Mouse (Mus musculus): ENCODE measurements around the gene Col25a1. TPM values are rescaled to one million over a fixed set of nuclear protein-coding genes. Genes with fewer than 3 reads are reported as not detected.

Col25a1 gene
- polyA plus RNA-seq, 1 experiment from 2014 or later = 4.7 TPM

DNA sequence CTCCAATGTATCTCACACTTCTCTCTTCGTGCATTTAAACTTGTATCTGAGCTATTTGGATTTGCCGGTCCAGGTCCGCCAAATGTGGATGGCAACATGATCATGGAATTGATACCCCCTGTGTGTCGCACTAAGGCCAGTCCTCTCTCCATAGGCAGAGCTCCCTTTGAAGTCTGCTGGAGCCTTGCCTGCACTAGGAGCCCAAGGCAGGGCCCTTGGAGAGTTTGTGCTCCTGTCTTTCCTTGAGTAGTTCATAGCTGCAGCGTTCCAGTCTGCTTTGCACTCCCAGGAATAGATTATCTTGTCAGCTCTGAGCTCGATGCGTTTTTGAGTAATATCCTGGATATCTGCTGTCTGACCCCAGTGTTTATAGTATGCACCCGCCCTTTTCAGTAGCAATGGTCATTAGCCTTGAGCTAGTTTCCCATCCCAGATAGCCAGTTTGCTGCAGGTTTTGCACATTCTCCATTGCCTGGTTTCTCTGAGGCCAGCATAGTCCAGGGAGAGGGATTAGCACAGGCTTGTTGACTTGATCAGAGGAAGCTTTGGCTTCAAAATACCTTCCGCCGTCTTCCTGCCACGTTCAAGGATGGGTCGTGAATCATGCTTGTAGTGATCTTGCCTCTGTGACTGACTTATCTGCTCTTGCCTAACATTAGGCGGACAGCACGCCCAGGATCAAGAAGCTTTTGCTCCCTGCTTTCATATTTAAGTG is 258.1 kb downstream of the Col25a1 start:
- no peak overlapping the region for H3K9ac ChIP-seq (ENCODE audit: low read length)
- no peaks in the 10 kb centered on the region for H3K27me3 ChIP-seq (replicated peaks; ENCODE audit: control insufficient read depth, insufficient read depth, low read length)
- H3K4me3 ChIP-seq (ENCODE audit: low read depth, low read length) = no peak overlapping the region
- 40% methylated on average over 14 of the region's 14 CpGs for WGBS
- H3K27ac ChIP-seq (ENCODE audit: low read depth) = no peak overlapping the region
- H3K4me1 ChIP-seq (replicated peaks; ENCODE audit: control insufficient read depth, insufficient read depth, low read length) = peaks cover 7% of the 10 kb centered on the region
- ATAC-seq (replicated peaks; ENCODE audit: low FRiP score, low TSS enrichment, low read depth) (no peak), DNase-seq (ENCODE audit: low spot score) (no peak)
- H3K36me3 ChIP-seq (ENCODE audit: control insufficient read depth, insufficient read depth, low read length) = no peaks in the 10 kb centered on the region
- no peaks in the 10 kb centered on the region for H3K9me3 ChIP-seq (ENCODE audit: control insufficient read depth, low read length)
- H3K4me2 ChIP-seq (ENCODE audit: low read length) = no peak overlapping the region

DNA sequence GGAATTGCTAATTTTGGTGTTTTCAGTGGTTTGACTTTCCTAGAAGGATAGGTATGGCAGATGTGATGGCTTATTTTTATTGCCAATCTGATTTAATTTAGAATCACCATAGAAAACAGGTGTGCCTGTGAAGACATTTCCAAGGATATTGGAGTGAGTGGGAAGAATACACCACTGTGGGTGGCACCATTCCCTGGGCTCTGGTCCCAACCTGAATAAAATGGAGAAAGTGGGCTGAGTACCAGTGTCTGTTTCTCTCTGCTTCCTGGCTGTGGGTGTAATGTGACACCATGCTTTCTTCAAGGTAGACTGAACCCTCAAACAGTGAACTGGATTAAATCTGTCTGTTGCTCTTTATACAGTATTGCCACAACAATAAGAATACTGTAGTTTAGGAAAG is 265.3 kb downstream of the Col25a1 start:
- no peaks in the 10 kb centered on the region for H3K4me1 ChIP-seq (replicated peaks; ENCODE audit: control insufficient read depth, insufficient read depth, low read length)
- H3K27me3 ChIP-seq (replicated peaks; ENCODE audit: control insufficient read depth, insufficient read depth, low read length) = no peaks in the 10 kb centered on the region
- ATAC-seq (replicated peaks; ENCODE audit: low FRiP score, low TSS enrichment, low read depth) (no peak), DNase-seq (ENCODE audit: low spot score) (no peak)
- H3K36me3 ChIP-seq (ENCODE audit: control insufficient read depth, insufficient read depth, low read length) = no peaks in the 10 kb centered on the region
- H3K4me2 ChIP-seq (ENCODE audit: low read length) = no peak overlapping the region
- H3K9me3 ChIP-seq (ENCODE audit: control insufficient read depth, low read length) = no peaks in the 10 kb centered on the region
- H3K4me3 ChIP-seq (ENCODE audit: low read depth, low read length) = no peak overlapping the region
- no peak overlapping the region for H3K27ac ChIP-seq (ENCODE audit: low read depth)
- H3K9ac ChIP-seq (ENCODE audit: low read length) = no peak overlapping the region

DNA sequence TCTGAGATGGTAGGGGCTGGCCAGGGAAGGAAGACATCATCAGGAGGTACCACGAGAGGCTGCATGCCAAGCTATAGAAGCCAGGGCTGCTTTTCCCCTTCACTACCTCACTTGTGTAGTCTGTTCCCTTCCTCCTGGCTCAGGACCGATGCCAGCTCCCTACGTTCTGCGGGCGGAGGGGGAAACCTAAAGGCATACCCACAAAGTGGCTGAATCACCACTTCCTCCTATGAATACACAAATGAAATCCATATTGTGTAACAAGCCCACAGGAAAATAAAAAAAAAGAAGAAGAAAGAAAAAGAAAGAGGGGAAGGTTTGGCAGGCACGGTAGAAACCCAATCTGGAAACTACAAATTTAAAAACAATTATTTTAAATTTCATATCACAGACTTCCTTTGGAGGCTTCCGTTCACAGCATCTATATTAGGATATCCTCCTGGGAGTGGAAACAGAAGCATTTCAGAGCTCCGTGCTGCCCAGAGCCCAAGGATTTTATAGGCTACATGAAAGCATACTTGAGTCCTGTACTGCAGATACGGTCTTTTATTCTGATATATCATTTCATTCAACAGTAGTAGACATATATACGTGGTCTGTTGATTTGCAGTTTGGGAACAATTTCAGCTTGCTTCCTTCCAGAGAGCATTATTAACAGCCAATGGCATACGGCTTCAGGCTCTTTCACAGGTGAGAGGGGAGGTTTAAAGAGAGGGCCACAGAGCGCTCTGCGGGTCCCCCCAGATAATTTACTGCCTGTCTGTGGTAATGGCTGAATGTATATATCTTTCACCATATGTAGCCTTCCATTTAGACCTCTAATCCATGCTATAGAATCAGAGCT is 269.6 kb downstream of the Col25a1 start:
- no peaks in the 10 kb centered on the region for H3K4me1 ChIP-seq (replicated peaks; ENCODE audit: control insufficient read depth, insufficient read depth, low read length)
- no peaks in the 10 kb centered on the region for H3K27me3 ChIP-seq (replicated peaks; ENCODE audit: control insufficient read depth, insufficient read depth, low read length)
- no peak overlapping the region for H3K9ac ChIP-seq (ENCODE audit: low read length)
- H3K36me3 ChIP-seq (ENCODE audit: control insufficient read depth, insufficient read depth, low read length) = no peaks in the 10 kb centered on the region
- ATAC-seq (replicated peaks; ENCODE audit: low FRiP score, low TSS enrichment, low read depth) (no peak), DNase-seq (ENCODE audit: low spot score) (no peak)
- H3K4me2 ChIP-seq (ENCODE audit: low read length) = no peak overlapping the region
- H3K9me3 ChIP-seq (ENCODE audit: control insufficient read depth, low read length) = no peaks in the 10 kb centered on the region
- no peak overlapping the region for H3K4me3 ChIP-seq (ENCODE audit: low read depth, low read length)
- H3K27ac ChIP-seq (ENCODE audit: low read depth) = no peak overlapping the region
- WGBS = 69% methylated on average over 13 of the region's 13 CpGs

DNA sequence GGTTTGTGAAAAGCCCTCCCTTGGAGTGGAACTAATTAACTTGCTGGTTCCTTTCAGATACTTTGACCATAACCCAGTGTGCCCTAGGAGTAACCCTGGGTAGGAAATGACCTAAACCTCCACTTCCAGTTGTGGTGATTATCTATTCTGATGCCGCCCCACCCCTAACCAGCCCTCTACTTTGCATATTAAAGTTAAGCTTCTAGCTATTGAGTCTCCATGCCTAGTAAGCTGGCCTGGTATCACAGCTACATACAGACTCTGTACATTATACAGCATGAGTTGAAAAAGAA is 270.2 kb downstream of the Col25a1 start:
- Histone ChIP-seq H3K4me3 (ENCODE audit: low read depth, low read length) (no peak overlapping the region), H3K36me3 (ENCODE audit: control insufficient read depth, insufficient read depth, low read length) (no peaks in the 10 kb centered on the region), H3K27me3 (replicated peaks; ENCODE audit: control insufficient read depth, insufficient read depth, low read length) (no peaks in the 10 kb centered on the region), H3K9me3 (ENCODE audit: control insufficient read depth, low read length) (no peaks in the 10 kb centered on the region), H3K4me2 (ENCODE audit: low read length) (no peak overlapping the region), H3K9ac (ENCODE audit: low read length) (no peak overlapping the region), H3K4me1 (replicated peaks; ENCODE audit: control insufficient read depth, insufficient read depth, low read length) (no peaks in the 10 kb centered on the region), H3K27ac (ENCODE audit: low read depth) (no peak overlapping the region)
- DNase-seq (ENCODE audit: low spot score) (no peak), ATAC-seq (replicated peaks; ENCODE audit: low FRiP score, low TSS enrichment, low read depth) (no peak)
- 78% methylated on average over 1 of the region's 1 CpGs for WGBS

DNA sequence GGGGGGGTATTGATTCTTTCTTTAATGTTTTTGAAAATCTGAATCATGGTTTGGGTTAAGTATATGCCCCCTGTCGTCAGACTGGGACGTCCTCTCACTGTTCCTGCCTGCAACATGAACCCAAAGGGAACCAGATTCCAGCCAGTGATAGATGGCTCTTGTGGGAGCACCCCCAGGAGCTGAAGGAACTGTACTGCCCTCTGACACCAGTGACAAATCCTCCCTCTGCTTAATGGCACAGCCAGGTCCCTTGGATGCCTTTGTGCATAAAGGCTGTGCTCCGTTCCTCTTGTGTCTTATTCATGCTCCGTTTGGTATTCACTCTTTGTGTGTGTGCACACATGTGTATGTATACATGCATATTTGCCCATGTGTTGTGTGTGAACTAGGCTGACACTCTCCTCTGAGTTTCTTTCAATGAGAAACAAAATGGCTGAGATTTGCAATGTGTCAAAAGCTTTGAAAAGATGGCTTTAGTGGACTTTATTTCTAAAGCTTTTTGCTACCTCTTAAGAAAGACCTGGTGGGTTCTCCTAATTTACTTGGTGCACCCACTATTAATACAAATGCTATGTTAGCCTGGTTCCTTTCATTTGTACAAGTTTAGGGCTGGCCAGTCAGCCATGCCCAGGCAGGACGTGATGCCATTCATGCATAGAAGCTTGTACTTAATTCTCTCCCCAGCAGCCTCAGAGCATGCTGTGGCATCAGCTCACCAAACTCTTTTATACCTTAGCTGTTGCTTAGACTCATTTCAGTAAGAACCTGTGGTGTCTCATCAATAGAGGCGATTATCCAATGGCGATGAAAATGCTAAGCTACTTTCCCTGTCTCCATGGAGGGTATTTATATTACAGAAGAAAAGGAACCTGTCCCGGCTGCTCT is 273.5 kb downstream of the Col25a1 start:
- Histone ChIP-seq H3K4me3 (ENCODE audit: low read depth, low read length) (no peak overlapping the region), H3K4me1 (replicated peaks; ENCODE audit: control insufficient read depth, insufficient read depth, low read length) (peaks cover 3% of the 10 kb centered on the region; the same call in 1 of the 2 replicates), H3K9ac (ENCODE audit: low read length) (no peak overlapping the region), H3K27ac (ENCODE audit: low read depth) (no peak overlapping the region), H3K9me3 (ENCODE audit: control insufficient read depth, low read length) (no peaks in the 10 kb centered on the region), H3K36me3 (ENCODE audit: control insufficient read depth, insufficient read depth, low read length) (no peaks in the 10 kb centered on the region), H3K4me2 (ENCODE audit: low read length) (no peak overlapping the region), H3K27me3 (replicated peaks; ENCODE audit: control insufficient read depth, insufficient read depth, low read length) (no peaks in the 10 kb centered on the region)
- DNase-seq (ENCODE audit: low spot score) (no peak), ATAC-seq (replicated peaks; ENCODE audit: low FRiP score, low TSS enrichment, low read depth) (no peak)
- WGBS = 72% methylated on average over 8 of the region's 8 CpGs

DNA sequence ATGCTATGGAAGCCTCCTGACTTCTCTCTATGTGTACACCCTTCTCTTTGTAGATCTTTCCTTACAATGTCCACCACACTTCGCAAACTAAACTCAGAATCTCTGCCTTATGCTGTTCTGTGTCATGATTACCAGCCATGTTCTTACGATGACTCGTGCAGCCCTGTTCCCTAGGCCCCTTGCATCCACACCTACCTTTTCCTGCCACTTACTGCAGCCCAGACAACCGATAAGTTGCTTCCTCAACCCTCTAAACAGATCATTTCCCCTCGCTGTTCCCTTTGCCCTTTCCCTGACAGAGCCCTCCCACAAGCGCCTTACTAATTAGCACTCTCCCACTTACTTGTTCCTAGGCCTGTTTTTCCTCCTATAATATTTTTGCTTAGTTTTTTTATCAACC is 275.9 kb downstream of the Col25a1 start:
- ATAC-seq (replicated peaks; ENCODE audit: low FRiP score, low TSS enrichment, low read depth) (no peak), DNase-seq (ENCODE audit: low spot score) (no peak)
- Histone ChIP-seq H3K4me3 (ENCODE audit: low read depth, low read length) (no peak overlapping the region), H3K9me3 (ENCODE audit: control insufficient read depth, low read length) (no peaks in the 10 kb centered on the region), H3K27ac (ENCODE audit: low read depth) (no peak overlapping the region), H3K4me2 (ENCODE audit: low read length) (no peak overlapping the region), H3K27me3 (replicated peaks; ENCODE audit: control insufficient read depth, insufficient read depth, low read length) (no peaks in the 10 kb centered on the region), H3K9ac (ENCODE audit: low read length) (no peak overlapping the region), H3K36me3 (ENCODE audit: control insufficient read depth, insufficient read depth, low read length) (no peaks in the 10 kb centered on the region), H3K4me1 (replicated peaks; ENCODE audit: control insufficient read depth, insufficient read depth, low read length) (peaks cover 3% of the 10 kb centered on the region; the same call in 1 of the 2 replicates)
- 53% methylated on average over 6 of the region's 6 CpGs for WGBS

DNA sequence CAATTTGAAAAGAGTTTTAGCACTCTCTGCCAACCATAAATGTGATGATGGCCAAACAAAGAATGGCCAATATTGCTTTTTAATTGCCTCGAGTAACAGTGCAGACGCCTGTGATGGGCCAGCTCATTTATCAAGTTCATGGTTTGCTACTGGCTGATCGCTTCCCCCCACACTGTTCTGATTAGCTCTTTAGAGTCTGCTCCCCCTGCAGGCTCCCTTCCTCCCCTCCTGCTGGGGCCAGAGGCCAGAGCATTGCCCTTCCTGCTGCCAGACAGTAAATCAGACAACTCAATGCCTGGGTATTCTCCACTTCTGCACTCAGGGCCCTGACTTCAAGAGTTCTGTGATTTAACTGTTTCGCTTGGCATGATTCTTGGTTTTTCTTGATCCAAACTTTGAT is 281.9 kb downstream of the Col25a1 start:
- no peak overlapping the region for H3K9ac ChIP-seq (ENCODE audit: low read length)
- ATAC-seq (replicated peaks; ENCODE audit: low FRiP score, low TSS enrichment, low read depth) (no peak), DNase-seq (ENCODE audit: low spot score) (no peak)
- no peak overlapping the region for H3K4me3 ChIP-seq (ENCODE audit: low read depth, low read length)
- H3K4me1 ChIP-seq (replicated peaks; ENCODE audit: control insufficient read depth, insufficient read depth, low read length) = peaks cover 3% of the 10 kb centered on the region; the same call in 1 of the 2 replicates
- no peaks in the 10 kb centered on the region for H3K36me3 ChIP-seq (ENCODE audit: control insufficient read depth, insufficient read depth, low read length)
- H3K4me2 ChIP-seq (ENCODE audit: low read length) = no peak overlapping the region
- no peaks in the 10 kb centered on the region for H3K9me3 ChIP-seq (ENCODE audit: control insufficient read depth, low read length)
- 35% methylated on average over 4 of the region's 4 CpGs for WGBS
- no peak overlapping the region for H3K27ac ChIP-seq (ENCODE audit: low read depth)
- no peaks in the 10 kb centered on the region for H3K27me3 ChIP-seq (replicated peaks; ENCODE audit: control insufficient read depth, insufficient read depth, low read length)

DNA sequence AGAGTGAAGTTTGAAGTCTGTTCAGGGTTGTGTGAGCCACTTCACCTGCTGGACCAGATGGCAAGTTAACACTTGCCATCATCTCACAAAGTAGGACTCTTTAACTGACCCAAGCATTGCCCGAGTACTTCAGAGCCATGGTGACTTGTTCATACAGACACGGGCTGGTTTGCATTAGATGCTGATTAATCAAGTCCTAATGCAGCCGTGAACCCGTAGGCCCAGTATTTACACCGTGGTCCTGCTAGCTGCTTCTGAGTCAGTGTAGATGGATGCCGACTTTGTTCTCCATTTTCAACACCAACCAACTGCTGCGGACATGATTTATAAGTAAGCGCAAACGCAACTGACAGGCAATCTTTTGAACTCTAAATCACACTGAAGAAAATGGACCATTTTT is 287.6 kb downstream of the Col25a1 start:
- H3K9ac ChIP-seq (ENCODE audit: low read length) = no peak overlapping the region
- H3K4me3 ChIP-seq (ENCODE audit: low read depth, low read length) = no peak overlapping the region
- no peak overlapping the region for H3K4me2 ChIP-seq (ENCODE audit: low read length)
- WGBS = 79% methylated on average over 9 of the region's 9 CpGs
- no peak for ATAC-seq (replicated peaks; ENCODE audit: low FRiP score, low TSS enrichment, low read depth)
- H3K9me3 ChIP-seq (ENCODE audit: control insufficient read depth, low read length) = no peaks in the 10 kb centered on the region
- no peaks in the 10 kb centered on the region for H3K36me3 ChIP-seq (ENCODE audit: control insufficient read depth, insufficient read depth, low read length)
- H3K27me3 ChIP-seq (replicated peaks; ENCODE audit: control insufficient read depth, insufficient read depth, low read length) = no peaks in the 10 kb centered on the region
- no peaks in the 10 kb centered on the region for H3K4me1 ChIP-seq (replicated peaks; ENCODE audit: control insufficient read depth, insufficient read depth, low read length)
- DNase-seq (ENCODE audit: low spot score) = no peak
- H3K27ac ChIP-seq (ENCODE audit: low read depth) = no peak overlapping the region
